ENCODE assay signal across 21 mouse cellular contexts in the genomic region with DNA sequence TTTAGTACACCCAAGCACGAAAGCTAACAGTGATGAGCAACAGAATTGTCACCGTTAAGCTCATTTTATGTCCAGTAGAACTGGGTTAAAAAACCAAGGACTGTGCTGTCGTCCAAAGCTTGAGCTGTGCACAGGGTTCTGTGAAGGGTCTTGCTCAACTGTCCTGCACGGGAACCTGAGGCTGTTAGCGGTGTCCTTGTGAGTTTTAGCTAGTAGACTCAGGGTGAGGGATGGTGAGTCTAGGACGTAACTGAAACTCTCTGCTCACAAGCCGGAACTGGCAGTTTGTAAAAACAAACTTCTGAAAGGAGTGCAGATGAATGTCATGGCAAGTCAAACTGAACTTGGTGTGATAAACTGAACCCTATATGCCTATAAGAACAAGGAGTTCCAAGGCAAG.
DNase-seq lines count a peak whose midpoint lies in the region; ATAC-seq and TF ChIP-seq lines count a peak whose summit lies in the region.
"Had no signal": no experiment of that assay in that cellular context is flagged by ENCODE, and none has a peak within 500 bp of the region (broad histone marks: within the 10 kb centered on the region; RNA-seq: fewer than 3 reads in every experiment).

No protein-coding gene starts in this region.

- 69% methylated on average over 7 of the region's 7 CpGs for WGBS in intestine, embryonic 14.5 days
- 73% methylated on average over 7 of the region's 7 CpGs for WGBS in intestine, embryonic 16.5 days
- WGBS in thymus, adult 2 months = 87% methylated on average over 7 of the region's 7 CpGs

- H3K9ac ChIP-seq in intestine, embryonic 14.5 days (ENCODE audit: low read length) = no peak overlapping the region
- H3K9ac ChIP-seq in intestine, embryonic 16.5 days (ENCODE audit: low read depth, low read length) = no peak overlapping the region
- H3K9ac ChIP-seq: embryonic facial prominence, embryonic 15.5 days; heart, embryonic 12.5 days; hindbrain, embryonic 14.5 days had no signal

- H3K27me3 ChIP-seq in intestine, embryonic 14.5 days (replicated peaks; ENCODE audit: control insufficient read depth, insufficient read depth, low read length) = no peaks in the 10 kb centered on the region
- H3K27me3 ChIP-seq in intestine, embryonic 16.5 days (replicated peaks; ENCODE audit: control insufficient read depth, insufficient read depth, low read length) = no peaks in the 10 kb centered on the region
- H3K27me3 ChIP-seq in thymus, adult 2 months (ENCODE audit: control insufficient read depth, insufficient read depth, low read length) = no peaks in the 10 kb centered on the region
- H3K27me3 ChIP-seq: embryonic facial prominence, embryonic 15.5 days; heart, embryonic 12.5 days had no signal

- no peak for ATAC-seq in intestine, embryonic 14.5 days (replicated peaks; ENCODE audit: low FRiP score, low TSS enrichment, low read depth)
- ATAC-seq in intestine, embryonic 16.5 days = no peak
- ATAC-seq: forebrain, embryonic 14.5 days had no signal

- H3K4me3 ChIP-seq in intestine, embryonic 14.5 days (ENCODE audit: low read depth, low read length) = no peak overlapping the region
- H3K4me3 ChIP-seq in intestine, embryonic 16.5 days (ENCODE audit: low read length) = no peak overlapping the region
- H3K4me3 ChIP-seq in thymus, adult 2 months (ENCODE audit: control insufficient read depth, insufficient read depth, low read length) = no peak overlapping the region
- H3K4me3 ChIP-seq: embryonic facial prominence, embryonic 15.5 days; erythroblast, embryonic 14.5 days; forebrain, embryonic 10.5 days; gastrocnemius, adult 2 months; heart, embryonic 12.5 days; hindbrain, embryonic 10.5 days had no signal

- H3K4me2 ChIP-seq in intestine, embryonic 14.5 days (ENCODE audit: low read length) = no peak overlapping the region
- no peak overlapping the region for H3K4me2 ChIP-seq in intestine, embryonic 16.5 days (ENCODE audit: low read depth, low read length)
- H3K4me2 ChIP-seq: embryonic facial prominence, embryonic 15.5 days; heart, embryonic 12.5 days; hindbrain, embryonic 14.5 days had no signal

- H3K36me3 ChIP-seq in intestine, embryonic 14.5 days (ENCODE audit: control insufficient read depth, insufficient read depth, low read length) = no peaks in the 10 kb centered on the region
- no peaks in the 10 kb centered on the region for H3K36me3 ChIP-seq in intestine, embryonic 16.5 days (ENCODE audit: control insufficient read depth, insufficient read depth, low read length)
- no peaks in the 10 kb centered on the region for H3K36me3 ChIP-seq in thymus, adult 2 months (ENCODE audit: control insufficient read depth, insufficient read depth, low read length)
- H3K36me3 ChIP-seq: embryonic facial prominence, embryonic 15.5 days; forebrain, embryonic 10.5 days; heart, embryonic 12.5 days; hindbrain, embryonic 10.5 days had no signal

- no peak overlapping the region for H3K27ac ChIP-seq in intestine, embryonic 14.5 days (ENCODE audit: low read depth)
- no peak overlapping the region for H3K27ac ChIP-seq in intestine, embryonic 16.5 days (ENCODE audit: low read length)
- no peak overlapping the region for H3K27ac ChIP-seq in thymus, adult 2 months (ENCODE audit: control insufficient read depth, insufficient read depth, low read length)
- H3K27ac ChIP-seq: embryonic facial prominence, embryonic 15.5 days; forebrain, embryonic 10.5 days; gastrocnemius, adult 2 months; hindbrain, embryonic 10.5 days; hindbrain, embryonic 14.5 days had no signal

- no peak for TF ChIP-seq CTCF in thymus, adult 2 months (IDR thresholded peaks at IDR 0.05; ENCODE audit: borderline replicate concordance, control insufficient read depth, extremely low read depth, insufficient read depth, low read length, poor library complexity)

- no peaks in the 10 kb centered on the region for H3K9me3 ChIP-seq in intestine, embryonic 14.5 days (ENCODE audit: control insufficient read depth, low read length)
- H3K9me3 ChIP-seq in intestine, embryonic 16.5 days (ENCODE audit: control insufficient read depth, low read length) = no peaks in the 10 kb centered on the region
- H3K9me3 ChIP-seq: embryonic facial prominence, embryonic 15.5 days; forebrain, embryonic 10.5 days; heart, embryonic 12.5 days; hindbrain, embryonic 10.5 days had no signal

- no peak for TF ChIP-seq POLR2A in thymus, adult 2 months (IDR thresholded peaks at IDR 0.05; ENCODE audit: control insufficient read depth, extremely low read depth, insufficient read depth, low read length, poor library complexity)

- H3K4me1 ChIP-seq in intestine, embryonic 14.5 days (replicated peaks; ENCODE audit: control insufficient read depth, insufficient read depth, low read length) = peaks cover 17% of the 10 kb centered on the region
- peaks cover 9% of the 10 kb centered on the region for H3K4me1 ChIP-seq in intestine, embryonic 16.5 days (ENCODE audit: control insufficient read depth, insufficient read depth, low read length)
- 0 out of 2 replicates have a peak, but pooled peaks cover 4% of the 10 kb centered on the region for H3K4me1 ChIP-seq in thymus, adult 2 months (replicated peaks; ENCODE audit: control insufficient read depth, insufficient read depth, low read length)

- DNase-seq in adrenal gland, adult 2 months = peak; percentile 40
- DNase-seq in adrenal gland, postnatal 10 days = no peak
- DNase-seq in intestine, embryonic 14.5 days (ENCODE audit: low spot score) = peak; percentile 38
- DNase-seq in thymus, adult 2 months = peak; percentile 26
- DNase-seq in thymus, postnatal 0 days (ENCODE audit: low spot score) = no peak
- DNase-seq in thymus, postnatal 25 days = peak; percentile 34
- DNase-seq in kidney, postnatal 4 days = no peak
- DNase-seq: cerebellum, adult 11 months; cerebellum, adult 8-10 months; cerebellum, postnatal 14 days; embryo, embryonic 11 days; gastrocnemius, adult 2 months; gastrocnemius, postnatal 25 days had no signal

Comparison
In these comparisons a context has a peak if more than half of its experiments do, and no peak if none do; other contexts are left out.
1. DNase-seq: peak in adrenal gland, adult 2 months (single experiment), intestine, embryonic 14.5 days (single experiment), thymus, adult 2 months (single experiment) and thymus, postnatal 25 days (single experiment); none in adrenal gland, postnatal 10 days (single experiment), thymus, postnatal 0 days (single experiment) and kidney, postnatal 4 days (0 of 2).